ENCODE assay signal across 26 mouse cellular contexts in the genomic region with DNA sequence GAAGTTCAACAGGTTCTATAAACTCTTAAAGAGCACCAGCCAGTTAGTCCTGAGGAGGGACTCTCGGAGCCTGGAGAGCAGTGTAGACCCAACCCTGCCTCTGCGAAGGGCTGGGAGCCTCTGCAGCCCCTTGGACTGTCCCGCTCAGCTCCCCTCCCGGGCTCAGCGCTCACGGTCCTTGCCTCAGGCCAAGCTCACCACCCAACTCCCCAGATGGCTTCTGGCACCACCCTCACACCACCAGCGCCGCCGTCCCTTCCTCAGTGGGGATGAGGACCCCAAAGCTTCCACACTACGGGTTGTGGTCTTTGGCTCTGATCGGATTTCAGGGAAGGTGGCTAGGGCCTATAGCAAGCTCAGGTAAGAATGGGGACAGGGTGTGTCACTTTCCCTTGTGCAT.
"Had no signal": no experiment of that assay in that cellular context is flagged by ENCODE, and none has a peak within 500 bp of the region (broad histone marks: within the 10 kb centered on the region; RNA-seq: fewer than 3 reads in every experiment).

No protein-coding gene starts in this region.

- H3K4me1 ChIP-seq: embryonic facial prominence, embryonic 12.5 days; embryonic facial prominence, embryonic 15.5 days; forebrain, embryonic 12.5 days; forebrain, embryonic 13.5 days; forebrain, embryonic 15.5 days had no signal

- H3K36me3 ChIP-seq: embryonic facial prominence, embryonic 10.5 days; embryonic facial prominence, embryonic 12.5 days; embryonic facial prominence, embryonic 13.5 days; embryonic facial prominence, embryonic 15.5 days; forebrain, embryonic 10.5 days; forebrain, embryonic 12.5 days; forebrain, embryonic 15.5 days had no signal

- H3K27me3 ChIP-seq: embryonic facial prominence, embryonic 12.5 days; embryonic facial prominence, embryonic 13.5 days; embryonic facial prominence, embryonic 15.5 days; forebrain, embryonic 12.5 days; forebrain, embryonic 13.5 days; forebrain, embryonic 15.5 days had no signal

- DNase-seq: cerebellum, adult 8-10 months; cerebellum, adult 9-10 months; cerebellum, adult 9-11 months; cerebellum, postnatal 10 days; cerebellum, postnatal 14 days; cerebellum, postnatal 25 days; cerebellum, postnatal 36 days; embryo, embryonic 11 days; forebrain, postnatal 0 days; gastrocnemius, adult 2 months; gastrocnemius, postnatal 10 days; gastrocnemius, postnatal 14 days; gastrocnemius, postnatal 25 days; heart, adult 18-20 months; heart, adult 2 months had no signal

- H3K9ac ChIP-seq: embryonic facial prominence, embryonic 12.5 days; embryonic facial prominence, embryonic 13.5 days; embryonic facial prominence, embryonic 15.5 days; forebrain, embryonic 12.5 days; forebrain, embryonic 13.5 days; forebrain, embryonic 15.5 days; forebrain, postnatal 0 days had no signal

- H3K27ac ChIP-seq: embryonic facial prominence, embryonic 10.5 days; embryonic facial prominence, embryonic 12.5 days; embryonic facial prominence, embryonic 13.5 days; embryonic facial prominence, embryonic 15.5 days; forebrain, embryonic 10.5 days; forebrain, embryonic 12.5 days; forebrain, embryonic 13.5 days; forebrain, embryonic 15.5 days; gastrocnemius, adult 2 months; heart, adult 2 months had no signal

- ATAC-seq: forebrain, embryonic 13.5 days; forebrain, embryonic 14.5 days; forebrain, embryonic 15.5 days; forebrain, embryonic 16.5 days; forebrain, postnatal 0 days had no signal

- H3K4me3 ChIP-seq: embryonic facial prominence, embryonic 10.5 days; embryonic facial prominence, embryonic 12.5 days; embryonic facial prominence, embryonic 13.5 days; embryonic facial prominence, embryonic 15.5 days; erythroblast, embryonic 14.5 days; forebrain, embryonic 10.5 days; forebrain, embryonic 12.5 days; forebrain, embryonic 13.5 days; forebrain, embryonic 15.5 days; gastrocnemius, adult 2 months; heart, adult 2 months had no signal

- H3K9me3 ChIP-seq: embryonic facial prominence, embryonic 10.5 days; embryonic facial prominence, embryonic 12.5 days; embryonic facial prominence, embryonic 13.5 days; embryonic facial prominence, embryonic 15.5 days; forebrain, embryonic 10.5 days; forebrain, embryonic 12.5 days; forebrain, embryonic 13.5 days; forebrain, embryonic 15.5 days had no signal

- H3K4me2 ChIP-seq: embryonic facial prominence, embryonic 12.5 days; embryonic facial prominence, embryonic 13.5 days; embryonic facial prominence, embryonic 15.5 days; forebrain, embryonic 12.5 days; forebrain, embryonic 13.5 days; forebrain, embryonic 15.5 days had no signal
